Mouse (Mus musculus) olfactory bulb, adult 2 months (tissue): ENCODE results near the gene Abcc10.

Experiments
- CTCF ChIP-seq: fragments of 200-500 bp; IDR thresholded peaks from 2 replicates; pipeline ENCODE4 v1.5.1; 2012; ENCODE audit warnings: low read depth, mild to moderate bottlenecking, low read length, moderate library complexity; ENCODE audit not compliant: insufficient read depth
- POLR2A ChIP-seq: fragments of 200-500 bp; IDR thresholded peaks from 2 replicates; pipeline ENCODE4 v1.6.1; 2012; ENCODE audit warnings: mild to moderate bottlenecking, low read depth, low read length, moderate library complexity; ENCODE audit not compliant: insufficient read depth

DNA sequence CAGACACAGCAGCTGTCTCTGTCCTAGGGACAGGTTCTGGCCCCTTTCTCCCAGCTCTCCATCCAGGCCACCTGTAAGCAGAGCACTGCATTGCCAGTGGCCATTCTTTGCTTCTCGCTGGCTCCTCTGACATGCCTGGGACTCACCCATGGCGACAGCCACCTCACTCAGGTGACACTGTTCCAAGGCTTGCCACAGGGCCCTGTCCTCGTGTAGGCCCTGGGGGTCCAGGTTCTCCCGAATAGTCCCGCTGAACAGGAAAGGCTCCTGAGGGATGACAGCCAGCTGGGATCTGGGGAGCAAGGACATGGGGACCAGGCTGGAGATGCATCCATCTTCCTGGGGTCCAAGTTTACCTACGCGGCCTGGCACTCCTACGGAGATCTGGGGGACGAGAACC, 24.0 kb downstream of the Abcc10 start:
- TF ChIP-seq POLR2A = no peak
- no peak for TF ChIP-seq CTCF
